Mouse (Mus musculus): Measurements from ENCODE around the gene Eif2d. TPM values are rescaled to one million over a fixed set of nuclear protein-coding genes. Genes with fewer than 3 reads are reported as not detected.
"Not testable (repeated sequence)": the region's sequence is repeated elsewhere in the genome, so short reads cannot be mapped to it uniquely, and the experiment has no call there.

Gene Eif2d
- total RNA-seq, 1 experiment from 2014 or later: 42.2 TPM

DNA sequence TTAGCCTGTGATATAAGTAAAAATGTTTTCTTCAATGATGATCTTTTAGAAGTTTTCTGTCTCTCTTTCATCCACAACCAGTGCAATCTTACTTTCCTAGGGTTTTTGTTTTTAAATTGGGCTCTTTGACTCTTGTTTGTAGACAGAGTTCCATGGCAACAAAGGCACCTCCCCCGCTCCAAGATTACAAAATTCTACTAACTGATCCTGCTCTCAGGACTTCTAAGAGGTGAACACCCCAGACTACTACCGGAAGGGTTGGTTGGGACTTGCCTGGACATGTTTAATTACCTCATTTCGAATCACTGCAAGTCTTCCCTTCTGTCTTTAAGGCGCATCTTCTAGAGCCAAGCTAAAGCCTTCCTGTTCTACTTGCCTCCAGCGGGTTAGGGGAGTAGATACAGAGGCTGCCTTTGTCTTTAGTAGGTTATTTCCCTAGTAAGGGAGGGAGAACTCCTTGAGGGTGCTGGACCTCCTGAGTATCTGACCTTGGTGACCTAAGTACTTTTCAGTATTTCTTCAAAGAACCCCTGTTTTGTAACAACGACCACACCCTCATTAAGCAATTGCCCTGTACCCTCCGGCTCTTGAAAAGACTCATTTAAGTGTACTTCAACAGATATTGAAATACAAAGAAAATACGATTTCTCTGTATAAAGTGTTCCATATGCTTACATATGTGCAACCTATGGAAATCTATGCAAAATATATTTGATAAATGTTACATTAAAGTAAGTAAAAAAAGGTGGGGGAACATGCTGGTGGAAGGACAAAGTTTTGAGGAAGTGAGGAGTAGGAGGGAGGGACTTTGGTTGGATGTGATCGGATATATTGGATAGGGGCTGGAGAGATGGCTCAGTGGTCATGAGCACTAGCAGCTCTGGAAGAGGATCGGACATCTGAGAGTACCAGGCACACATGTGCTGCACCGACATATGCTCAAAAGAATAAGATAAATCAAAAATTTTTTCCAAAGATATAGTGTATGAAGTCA is 13.6 kb upstream of the Eif2d start:
- DNase-seq: no peak

DNA sequence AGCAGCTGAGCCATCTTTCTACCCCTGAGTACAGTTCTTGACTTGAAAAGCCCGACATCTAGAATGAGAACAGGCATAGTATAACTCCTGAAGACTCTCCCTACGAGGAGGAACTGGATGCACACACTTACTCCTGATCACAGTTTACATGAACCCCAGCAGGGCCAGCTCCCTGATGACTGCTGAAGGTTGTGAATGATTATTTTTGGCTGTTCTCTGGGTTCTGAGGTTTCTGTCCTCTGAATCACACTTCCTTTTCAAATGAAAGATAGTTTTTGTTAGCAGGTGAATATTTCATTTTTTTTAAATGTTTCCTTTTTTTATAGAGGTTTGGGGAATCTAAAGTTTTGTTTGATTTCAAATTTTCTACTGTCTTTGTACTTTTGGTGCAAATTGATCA is 11.5 kb upstream of the Eif2d start:
- no peak for DNase-seq

DNA sequence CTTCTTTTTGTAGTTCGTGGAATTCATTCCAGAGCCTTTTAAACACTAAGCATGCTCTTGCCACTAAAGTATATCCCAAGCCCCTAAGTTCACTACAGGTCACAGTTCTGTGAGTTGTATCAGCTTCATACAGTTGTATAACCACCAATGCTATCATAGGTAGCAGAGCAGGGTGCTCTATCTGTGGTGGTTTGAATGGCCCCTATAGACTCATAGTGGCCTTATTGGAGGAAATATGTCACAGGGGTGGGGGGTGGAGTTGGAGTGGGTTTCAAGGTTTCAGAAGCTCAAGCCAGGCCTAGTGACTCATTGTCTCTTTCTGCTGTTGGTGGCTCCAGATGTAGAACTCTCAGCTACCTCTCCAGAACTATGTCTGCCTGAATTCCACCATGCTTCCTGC is 10.5 kb upstream of the Eif2d start:
- peak; percentile 30 for DNase-seq

DNA sequence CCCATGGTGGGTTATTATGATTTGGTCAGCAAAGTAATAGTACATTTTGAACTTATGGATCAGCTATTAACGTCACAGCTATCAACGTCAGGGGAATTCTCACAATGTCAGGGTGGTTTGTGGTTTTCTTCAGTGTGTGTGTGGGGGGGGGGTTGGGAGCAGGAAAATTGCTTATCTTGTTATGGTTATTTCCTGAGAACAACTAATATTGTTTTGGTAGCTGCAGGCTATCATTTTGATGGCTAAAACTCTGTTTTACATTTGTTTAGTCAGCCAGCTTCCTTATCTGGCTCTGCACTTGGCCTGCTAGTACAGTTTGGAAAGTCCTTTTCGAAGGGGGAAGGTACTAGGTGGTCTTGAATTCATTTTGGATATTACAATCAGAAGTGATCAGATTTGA is 7.8 kb upstream of the Eif2d start:
- DNase-seq: not testable (repeated sequence)

DNA sequence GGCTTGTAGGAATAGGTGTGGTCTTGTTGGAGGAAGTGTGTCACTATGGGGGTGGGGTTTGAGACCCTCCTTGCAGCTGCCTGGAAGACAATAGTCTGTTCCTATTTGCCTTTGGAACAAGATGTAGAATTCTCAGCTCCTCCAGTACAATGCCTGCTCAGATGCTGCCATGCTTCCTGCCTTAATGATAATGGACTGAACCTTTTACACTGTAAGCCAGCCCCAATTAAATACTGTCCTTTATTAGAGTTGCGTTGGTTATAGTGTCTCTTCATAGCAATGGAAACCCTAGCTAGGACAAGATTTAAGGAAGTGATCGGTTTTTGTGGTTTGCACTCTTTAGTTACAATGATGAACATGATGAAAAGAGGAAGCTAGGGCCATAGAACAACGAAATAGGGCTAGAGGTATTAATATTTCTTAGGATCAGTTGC is 6.8 kb upstream of the Eif2d start:
- no peak for DNase-seq

DNA sequence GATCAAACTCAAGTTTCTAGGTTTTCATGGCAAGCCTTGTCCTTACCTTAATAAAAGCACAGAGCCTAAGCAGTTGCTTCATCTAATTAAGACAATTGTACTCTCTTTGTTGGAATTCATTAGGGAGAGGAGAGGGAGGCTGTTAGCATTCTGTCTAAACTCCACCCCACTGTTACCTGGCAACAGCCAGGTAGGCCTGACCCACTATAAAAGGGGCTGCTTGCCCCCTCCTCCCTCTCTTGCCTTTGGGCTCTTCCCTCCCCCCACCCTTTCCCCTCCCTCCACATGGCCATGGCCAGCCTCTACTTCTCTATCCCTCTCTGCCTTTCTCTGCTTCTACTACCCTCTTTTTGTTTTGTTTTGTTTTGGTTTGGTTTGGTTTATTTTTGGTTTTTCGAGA is 3.5 kb upstream of the Eif2d start:
- DNase-seq: no peak

DNA sequence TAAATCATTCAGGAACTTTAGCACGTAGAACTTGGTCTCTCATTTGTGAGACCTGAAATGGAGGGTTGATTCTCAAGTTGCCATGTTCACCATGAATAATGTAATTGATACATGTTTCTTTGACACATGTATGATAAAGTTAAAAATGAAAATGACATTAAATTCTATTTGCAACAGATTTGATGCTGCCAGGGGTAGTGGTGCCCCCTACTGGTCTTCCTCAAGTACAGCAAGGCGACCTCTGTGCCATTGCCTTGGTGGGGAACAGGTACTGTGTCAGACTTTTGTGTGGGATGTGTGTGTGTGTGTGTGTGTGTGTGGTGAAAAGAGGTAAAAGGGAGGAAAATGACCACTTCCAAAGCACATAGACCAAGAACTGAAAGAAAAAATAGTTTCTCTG is 2.5 kb downstream of the Eif2d start:
- DNase-seq: peak; percentile 71

DNA sequence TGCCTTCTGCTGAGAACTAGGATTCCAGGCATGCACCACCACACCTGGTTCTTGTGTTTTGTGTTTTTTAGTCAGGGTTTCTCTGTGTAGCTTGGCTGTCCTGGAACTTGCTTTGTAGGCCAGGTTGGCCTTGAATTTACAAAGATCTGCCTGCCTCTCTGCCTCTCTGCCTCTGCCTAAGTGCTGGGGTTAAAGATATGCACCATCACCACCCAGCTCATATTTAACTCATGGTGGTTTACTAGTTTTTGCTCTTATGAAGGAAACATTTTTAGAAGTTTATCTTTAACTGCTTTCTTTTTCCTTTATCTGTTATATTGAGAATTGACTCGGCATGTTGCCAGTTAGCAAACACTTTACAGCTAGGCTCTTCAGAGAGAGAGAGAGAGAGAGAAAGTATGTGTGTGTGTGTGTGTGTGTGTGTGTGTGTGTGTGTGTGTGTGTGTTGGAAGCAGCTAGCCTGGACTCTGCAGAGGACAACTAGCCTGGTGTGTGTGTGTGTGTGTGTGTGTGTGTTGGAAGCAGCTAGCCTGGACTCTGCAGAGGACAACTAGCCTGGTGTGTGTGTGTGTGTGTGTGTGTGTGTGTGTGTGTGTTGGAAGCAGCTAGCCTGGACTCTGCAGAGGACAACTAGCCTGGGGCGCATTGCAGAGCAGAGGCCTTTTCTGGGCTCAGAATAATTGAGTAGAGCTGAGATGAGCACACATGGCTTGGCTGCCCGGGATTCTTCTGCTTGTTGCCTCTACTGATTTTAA is 6.8 kb downstream of the Eif2d start:
- not testable (repeated sequence) for DNase-seq

DNA sequence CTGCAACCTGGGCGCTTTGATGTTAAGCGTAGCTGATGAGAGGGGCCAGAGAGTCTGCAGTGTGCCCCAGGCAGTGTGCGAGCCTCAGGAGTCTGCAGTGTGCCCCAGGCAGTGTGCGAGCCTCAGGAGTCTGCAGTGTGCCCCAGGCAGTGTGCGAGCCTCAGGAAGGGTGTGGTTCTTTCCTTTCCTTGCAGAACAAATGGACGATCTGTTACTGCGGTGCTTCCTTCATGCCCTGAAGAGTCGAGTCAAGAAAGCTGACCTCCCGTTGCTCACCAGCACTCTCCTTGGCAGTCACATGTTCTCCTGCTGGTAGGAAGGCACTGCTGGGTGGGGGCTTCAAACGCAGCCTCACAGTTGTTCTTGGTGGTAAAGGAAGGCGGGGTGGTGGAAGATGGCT is 8.1 kb downstream of the Eif2d start:
- DNase-seq: no peak

DNA sequence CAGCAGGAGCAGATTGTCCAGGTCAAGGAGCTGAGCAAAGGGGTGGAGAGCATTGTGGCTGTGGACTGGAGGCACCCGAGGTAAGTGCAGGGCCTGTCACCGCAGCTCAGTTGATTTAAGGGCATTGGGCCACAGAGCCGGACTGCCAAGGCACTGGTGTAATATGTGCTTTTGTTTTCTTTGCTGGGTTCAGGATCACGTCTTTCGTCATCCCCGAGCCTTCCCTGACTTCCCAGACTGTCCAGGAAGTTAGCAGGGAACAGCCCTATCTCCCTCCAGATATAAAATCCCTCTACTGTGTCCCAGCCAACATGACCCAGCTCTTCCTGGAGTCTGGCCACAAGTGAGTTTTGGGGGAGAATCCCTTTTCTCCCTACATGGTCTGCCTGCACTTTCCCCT is 11.4 kb downstream of the Eif2d start:
- DNase-seq: no peak

DNA sequence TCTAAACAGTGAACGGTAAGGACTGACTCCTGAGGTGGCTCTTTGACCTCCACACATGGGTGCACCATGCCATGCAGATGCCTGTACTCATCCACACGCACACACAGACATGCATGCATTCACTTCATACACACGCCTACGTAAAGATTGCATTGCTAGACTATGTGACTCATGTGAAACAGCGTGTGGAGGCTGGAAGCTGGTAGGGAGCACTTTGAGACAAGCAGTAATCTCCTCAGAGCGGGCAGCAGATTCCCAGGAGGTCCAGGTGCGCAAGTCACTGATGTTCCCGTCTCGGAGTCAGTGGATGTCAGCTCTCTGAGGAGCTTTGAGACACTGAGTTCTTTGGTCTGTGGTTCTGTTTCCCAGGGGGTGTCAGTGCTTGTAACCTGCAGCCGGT is 14.6 kb downstream of the Eif2d start:
- DNase-seq: no peak

DNA sequence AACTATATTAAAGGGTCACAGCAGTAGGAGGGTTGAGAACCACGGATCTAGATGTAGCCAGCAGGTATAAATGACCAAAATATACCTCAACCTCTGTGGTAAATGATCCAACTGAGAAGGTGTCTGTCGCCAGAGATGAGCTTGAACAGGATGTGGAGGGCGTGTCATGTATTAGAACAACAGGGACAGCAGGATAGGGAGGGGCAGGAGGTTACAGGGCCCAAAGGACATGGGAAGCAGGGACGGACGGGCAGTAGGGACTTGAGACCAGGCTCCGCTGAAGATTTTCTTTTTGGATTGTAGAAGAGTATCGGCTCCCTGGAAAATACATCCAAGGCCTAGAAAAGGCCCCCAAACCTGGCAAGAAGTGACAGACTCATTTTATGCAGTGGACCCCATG is 20.0 kb downstream of the Eif2d start:
- DNase-seq: no peak

DNA sequence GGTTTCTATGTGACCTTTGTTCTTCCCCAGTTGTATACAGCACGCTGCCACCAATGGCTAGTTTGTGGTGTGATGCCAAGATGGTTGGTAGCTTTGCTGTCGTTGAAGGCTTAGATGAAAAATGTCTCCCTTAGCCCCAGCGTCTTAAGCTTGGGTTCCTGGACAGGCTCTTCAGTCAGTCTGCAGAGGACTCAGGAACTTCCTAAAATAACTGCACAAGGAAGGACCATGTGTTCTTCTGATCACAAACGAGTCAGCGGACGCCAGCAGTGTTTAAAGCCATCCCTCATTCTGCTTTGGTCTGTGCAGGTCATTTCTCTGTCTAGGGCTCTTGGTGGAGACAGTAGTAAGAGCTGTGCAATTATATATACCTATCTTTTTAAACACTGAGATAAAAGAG is 20.8 kb downstream of the Eif2d start:
- no peak for DNase-seq

DNA sequence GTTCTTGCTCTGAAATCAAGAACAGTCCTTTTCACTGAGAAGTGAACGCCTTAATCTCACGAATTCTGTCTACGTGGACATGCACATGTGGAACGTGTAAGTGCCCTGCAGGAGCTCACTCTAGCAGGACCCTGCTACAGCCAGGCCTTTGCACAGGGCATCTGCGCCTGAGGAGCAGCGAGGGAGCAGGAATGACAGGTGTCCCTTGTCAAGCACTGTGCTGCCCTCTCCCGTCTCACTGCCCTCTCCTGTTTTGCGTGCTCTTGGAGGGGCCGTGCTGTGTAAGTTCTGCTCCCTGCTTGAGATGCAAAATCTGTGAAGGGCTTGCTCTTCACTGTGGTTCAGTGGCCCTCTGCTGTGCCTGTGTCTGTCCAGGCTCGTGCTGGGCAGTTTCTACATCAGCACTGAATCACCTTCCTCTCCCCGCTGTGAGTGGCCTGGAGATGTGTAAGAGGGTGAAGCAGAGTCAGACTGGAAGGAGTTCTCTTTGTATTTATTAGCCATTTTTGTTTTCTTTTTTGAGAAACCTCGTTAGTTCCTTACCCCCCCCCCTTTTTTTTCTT is 21.4 kb downstream of the Eif2d start:
- peak; percentile 59 for DNase-seq

DNA sequence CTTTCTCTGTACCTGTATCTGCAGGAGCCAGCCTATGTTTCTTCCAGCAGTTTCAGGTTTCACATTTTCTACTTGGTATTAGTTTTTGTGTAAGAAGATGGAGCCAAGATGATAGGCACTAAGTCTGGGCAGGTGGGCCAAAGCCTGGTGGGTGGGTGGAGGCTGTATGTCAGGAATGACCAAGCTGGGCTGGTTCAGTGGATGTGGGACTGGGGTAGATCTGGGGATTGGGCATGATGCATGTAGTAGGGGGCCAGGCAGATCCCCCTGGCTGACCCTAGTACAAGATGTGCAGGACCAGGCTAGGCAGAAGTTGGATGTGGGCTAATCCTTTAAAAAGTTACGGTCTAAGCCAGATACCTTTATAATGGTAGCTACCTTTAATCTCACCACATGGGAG is 22.2 kb downstream of the Eif2d start:
- DNase-seq: no peak

DNA sequence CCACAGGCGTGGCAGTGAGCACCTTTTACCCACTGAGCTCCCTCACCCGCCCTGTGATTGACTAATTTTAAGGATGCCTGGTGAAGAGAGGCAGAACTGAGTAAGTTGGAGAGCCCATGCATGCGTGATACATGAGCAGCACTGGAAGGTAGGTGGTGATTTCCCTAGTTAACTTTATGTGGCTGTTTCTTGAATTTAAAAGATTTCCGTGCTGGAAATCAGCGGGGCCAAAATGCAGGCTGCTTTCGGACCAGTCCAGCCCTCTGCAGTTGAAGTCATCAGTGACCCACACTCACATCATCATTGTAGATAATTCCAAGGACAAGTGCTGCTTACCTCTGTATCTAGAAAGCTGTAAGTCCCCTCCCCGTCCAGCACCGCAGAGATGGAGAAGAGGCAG is 22.8 kb downstream of the Eif2d start:
- DNase-seq: no peak

DNA sequence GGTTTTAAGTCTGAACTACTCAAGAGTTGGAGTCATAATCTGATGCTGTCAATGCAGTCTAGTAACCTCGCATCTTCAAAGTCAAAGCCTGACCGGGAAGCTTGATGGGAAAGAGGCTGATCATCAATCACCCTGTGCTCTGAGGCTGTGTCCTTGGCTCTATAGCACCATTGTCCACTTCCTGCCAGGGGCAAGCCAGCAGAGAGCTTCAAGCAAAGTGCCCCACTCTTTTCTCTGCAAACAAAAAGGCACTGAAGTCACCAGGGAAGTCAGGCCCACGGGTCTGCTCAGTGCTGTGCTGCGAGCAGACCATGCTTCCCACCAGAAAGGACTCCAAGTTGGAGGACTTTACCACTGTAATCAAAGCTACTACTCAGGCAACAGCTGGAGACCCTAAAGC is 24.3 kb downstream of the Eif2d start:
- peak; percentile 63 for DNase-seq

DNA sequence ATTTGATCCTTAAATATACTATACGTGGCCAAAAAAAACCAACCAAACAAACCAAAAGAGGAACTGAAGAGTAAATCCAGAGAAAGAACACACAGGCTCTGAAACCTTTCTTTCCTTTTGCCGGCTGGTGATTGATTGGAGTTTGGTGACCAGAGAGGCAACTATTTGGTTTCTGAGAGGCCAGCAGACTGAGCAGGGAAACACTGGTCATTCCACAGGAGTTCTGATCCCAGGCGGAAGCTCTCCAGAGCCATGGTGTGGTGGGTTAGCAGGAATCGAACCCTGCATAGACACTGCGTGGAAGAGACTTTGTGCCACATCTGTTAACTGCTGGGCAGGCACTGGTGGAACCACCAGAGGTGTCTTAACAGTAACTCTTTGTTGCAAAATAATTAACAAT is 25.1 kb downstream of the Eif2d start:
- DNase-seq: no peak

DNA sequence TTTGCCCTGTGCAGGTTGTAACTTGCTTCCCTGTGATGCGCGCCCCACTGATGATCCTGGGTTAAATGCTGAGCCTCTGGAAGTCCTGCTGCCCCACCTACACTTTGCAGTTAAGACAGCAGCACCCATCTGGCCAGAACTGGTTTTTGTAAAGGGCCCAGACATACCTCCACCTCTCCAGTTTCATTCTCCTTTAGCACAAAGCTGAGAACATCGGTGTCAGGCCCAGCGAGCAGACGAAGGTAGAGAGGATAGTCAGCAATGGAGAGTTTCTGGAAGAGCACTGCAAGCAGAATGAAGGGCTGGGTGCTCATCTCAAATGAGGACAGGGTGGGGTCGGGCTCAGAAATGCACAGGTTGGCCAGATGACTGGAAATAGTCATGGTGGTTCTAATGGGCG is 27.4 kb downstream of the Eif2d start:
- DNase-seq: no peak

DNA sequence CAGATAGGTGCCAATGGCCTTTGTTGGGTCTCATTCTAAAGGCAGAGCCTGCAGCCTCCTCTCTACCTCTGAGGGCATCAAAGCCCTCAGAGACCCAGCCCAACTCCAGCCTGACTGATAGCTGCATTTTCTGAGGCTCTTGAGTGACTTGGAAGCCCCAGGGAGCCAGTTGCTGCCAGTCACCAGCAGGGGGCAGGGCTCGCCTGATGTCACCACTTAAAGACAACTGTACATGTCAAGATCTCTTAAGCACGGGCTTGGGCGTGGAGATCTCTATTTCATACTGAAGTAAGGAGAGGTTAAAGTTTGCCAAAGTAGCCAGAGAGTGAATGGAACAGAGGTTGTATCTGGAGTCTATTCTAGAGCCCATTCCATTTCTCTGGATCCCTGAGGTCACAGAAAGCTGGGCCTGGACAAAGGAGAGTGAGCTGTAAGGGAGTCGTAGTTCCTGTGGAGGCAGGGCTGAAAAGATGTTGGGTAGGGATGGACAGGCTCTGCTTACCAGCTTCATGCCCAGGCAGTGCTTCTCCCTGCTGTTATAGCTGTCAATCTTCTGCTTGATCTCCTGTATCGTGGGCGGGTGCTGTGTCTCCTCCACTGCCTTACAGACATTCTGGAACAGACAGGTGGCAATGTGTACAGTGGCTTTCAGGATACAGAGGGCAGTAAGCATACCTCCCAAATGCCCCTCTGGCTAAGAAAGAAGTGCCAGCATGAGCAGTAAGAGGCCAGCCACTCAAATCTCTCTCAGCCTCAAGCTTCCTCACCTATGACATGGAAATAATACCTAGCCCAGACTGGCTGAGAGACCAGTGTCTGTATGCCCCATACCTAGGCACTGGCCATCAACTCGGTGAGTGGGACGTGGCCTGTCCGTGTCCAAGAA is 28.9 kb downstream of the Eif2d start:
- DNase-seq: peak; percentile 90

DNA sequence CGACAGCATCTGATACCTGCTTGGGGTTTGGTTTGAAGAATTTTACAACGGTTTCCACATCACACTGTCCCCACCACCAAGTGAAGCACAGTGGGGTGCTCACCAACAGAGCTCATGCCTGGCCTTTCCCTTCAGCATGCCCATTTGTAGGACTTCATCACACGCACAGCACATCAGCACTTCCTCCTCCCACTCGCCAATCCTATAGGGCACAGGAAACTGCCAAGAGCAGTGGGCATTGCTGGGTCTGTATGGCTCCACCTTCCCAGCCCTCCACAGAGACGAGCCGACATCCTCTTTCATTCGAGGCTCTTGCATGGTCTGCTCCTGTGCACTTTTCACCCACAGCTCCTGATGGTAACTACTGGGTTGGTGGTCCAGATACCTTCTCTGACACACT is 30.2 kb downstream of the Eif2d start:
- DNase-seq: no peak

Data from adrenal gland, postnatal 14 days (tissue).